Mouse (Mus musculus): Measurements from ENCODE around the gene Ptk6. TPM values are rescaled to one million over a fixed set of nuclear protein-coding genes. Genes with fewer than 3 reads are reported as not detected.
A peak's percentile ranks its signal among the peaks of the same experiment; 100 is the strongest.

The Ptk6 gene
- polyA plus RNA-seq, 1 experiment from 2014 or later: not detected

DNA sequence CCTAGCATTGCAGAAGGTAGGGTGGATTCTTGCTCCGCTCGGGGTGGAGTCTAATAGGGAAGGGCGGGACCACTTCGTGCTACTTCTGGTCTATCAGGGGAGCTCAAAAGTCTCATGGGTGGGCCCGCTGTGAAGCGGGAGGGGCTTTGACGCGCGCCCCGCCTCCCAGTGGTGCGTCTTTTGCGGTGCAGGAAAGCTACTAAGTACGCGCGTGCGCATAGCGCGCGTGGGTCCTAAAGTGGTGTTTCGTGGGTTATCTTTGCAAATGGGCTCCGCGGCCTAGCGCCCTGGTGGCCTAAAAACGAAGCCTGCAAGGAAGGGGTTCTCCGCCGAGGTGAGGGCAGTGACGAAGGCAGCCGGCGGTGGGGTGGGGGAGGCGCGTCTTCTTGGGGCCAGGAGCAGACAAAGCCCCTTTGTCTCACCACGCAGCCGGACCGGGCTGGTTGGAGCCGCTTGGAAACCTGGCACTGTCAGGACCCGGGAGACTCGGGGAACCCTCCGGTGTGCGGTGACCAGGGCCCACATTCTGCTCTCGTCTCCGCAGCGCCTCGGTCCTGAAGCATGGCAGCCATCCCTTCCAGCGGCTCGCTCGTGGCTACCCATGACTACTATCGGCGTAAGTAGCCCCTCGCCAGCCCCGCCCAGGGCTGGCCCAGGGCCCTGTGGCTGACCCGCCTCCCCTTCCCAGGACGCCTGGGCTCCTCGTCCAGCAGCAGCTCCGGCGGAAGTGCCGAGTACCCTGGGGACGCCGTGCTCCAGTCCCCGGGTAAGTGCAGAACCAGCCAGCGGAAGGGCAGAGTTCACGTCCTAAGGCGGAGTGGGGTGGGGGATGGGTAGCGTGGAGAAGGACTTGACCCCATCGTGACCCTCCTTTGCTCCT lies 15.2 kb downstream of the Ptk6 start, which contains the start of gene Ppdpf:
Ppdpf (plus strand) TSS at position 127 of the 880 bp plus-strand sequence.
- under 1% methylated on average over 64 of the region's 64 CpGs for WGBS
- Histone ChIP-seq H3K4me1 (ENCODE audit: control insufficient read depth in 2 of 2, insufficient read depth in 2 of 2, low read length in 2 of 2) (peaks cover 5% of the 10 kb centered on the region in 2 experiments; a peak in 3 of 4 replicates), H3K27me3 (ENCODE audit: control insufficient read depth, insufficient read depth, low read length) (no peaks in the 10 kb centered on the region), H3K9ac (ENCODE audit: low read length) (peak within 1 kb of the TSS; percentile 89), H3K9me3 (ENCODE audit: control insufficient read depth, low read length) (no peaks in the 10 kb centered on the region), H3K27ac (replicated peaks in 1 of 2; ENCODE audit: control insufficient read depth in 1 of 2, insufficient read depth in 1 of 2, low read depth in 2 of 2, low read length in 2 of 2) (peak within 1 kb of the TSS; percentile 86 to 93), H3K36me3 (ENCODE audit: control insufficient read depth, insufficient read depth, low read length) (peaks cover 13% of the 10 kb centered on the region), H3K4me3 (ENCODE audit: control insufficient read depth in 1 of 2, insufficient read depth in 1 of 2, low read depth in 1 of 2, low read length in 2 of 2) (peak within 1 kb of the TSS; percentile 68 to 74), H3K4me2 (ENCODE audit: low read length) (peak within 1 kb of the TSS; percentile 82)
- ATAC-seq (ENCODE audit: insufficient number of reproducible peaks, insufficient read depth, low FRiP score, low read depth): peak; percentile 90

DNA sequence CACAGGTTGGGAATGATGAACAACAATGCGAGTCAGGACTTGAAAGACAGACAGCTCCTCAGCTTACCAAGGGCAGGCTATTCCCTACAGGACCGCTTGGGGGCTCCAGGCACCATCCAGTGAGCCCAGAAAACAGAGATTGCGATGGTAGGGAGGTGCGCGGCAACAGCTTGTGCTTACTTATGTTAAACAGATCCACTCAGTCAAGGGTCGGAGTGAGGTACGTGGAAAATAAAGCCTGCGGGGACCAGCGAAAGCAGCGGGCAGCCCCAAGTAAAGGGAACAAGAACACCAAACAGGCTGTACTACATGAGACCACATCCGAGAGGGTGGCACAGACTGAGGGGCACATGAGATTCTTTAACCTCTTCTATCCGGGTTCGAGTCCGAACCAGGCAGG lies 16.0 kb downstream of the Ptk6 start:
- Histone ChIP-seq H3K36me3 (ENCODE audit: control insufficient read depth, insufficient read depth, low read length) (peaks cover 13% of the 10 kb centered on the region), H3K9me3 (ENCODE audit: control insufficient read depth, low read length) (no peaks in the 10 kb centered on the region), H3K4me3 (ENCODE audit: control insufficient read depth in 1 of 2, insufficient read depth in 1 of 2, low read depth in 1 of 2, low read length in 2 of 2) (peak overlapping the region; percentile 68 to 74), H3K27me3 (ENCODE audit: control insufficient read depth, insufficient read depth, low read length) (no peaks in the 10 kb centered on the region), H3K4me2 (ENCODE audit: low read length) (peak overlapping the region; percentile 82), H3K9ac (ENCODE audit: low read length) (peak overlapping the region; percentile 89), H3K27ac (replicated peaks in 1 of 2; ENCODE audit: control insufficient read depth in 1 of 2, insufficient read depth in 1 of 2, low read depth in 2 of 2, low read length in 2 of 2) (peak overlapping the region; percentile 86 to 93), H3K4me1 (ENCODE audit: control insufficient read depth in 2 of 2, insufficient read depth in 2 of 2, low read length in 2 of 2) (peaks cover 5% of the 10 kb centered on the region in 2 experiments; a peak in 3 of 4 replicates)
- ATAC-seq (ENCODE audit: insufficient number of reproducible peaks, insufficient read depth, low FRiP score, low read depth): peak; percentile 67
- WGBS: under 1% methylated on average over 14 of the region's 14 CpGs

DNA sequence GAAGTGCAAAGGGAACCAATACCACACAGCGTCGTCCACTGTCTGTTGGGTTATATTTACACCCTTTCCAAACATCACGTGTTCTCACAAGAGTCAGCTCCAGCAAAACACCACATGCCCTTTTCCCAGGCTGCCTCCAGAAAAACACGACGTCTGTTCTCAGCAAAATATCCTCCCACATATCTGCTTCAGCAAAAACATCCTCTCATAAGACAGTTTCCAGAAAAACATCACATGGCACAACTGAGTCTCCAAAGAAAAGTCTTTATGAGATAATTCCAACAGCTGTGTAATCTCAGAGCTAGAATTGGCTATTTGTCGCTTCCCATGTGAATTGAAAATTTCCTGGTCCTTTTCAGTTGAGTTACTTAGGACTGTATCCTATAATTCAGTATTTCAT lies 21.7 kb downstream of the Ptk6 start:
- ATAC-seq (ENCODE audit: insufficient number of reproducible peaks, insufficient read depth, low FRiP score, low read depth): no peak
- Histone ChIP-seq H3K27me3 (ENCODE audit: control insufficient read depth, insufficient read depth, low read length) (no peaks in the 10 kb centered on the region), H3K9ac (ENCODE audit: low read length) (no peak overlapping the region), H3K9me3 (ENCODE audit: control insufficient read depth, low read length) (no peaks in the 10 kb centered on the region), H3K4me1 (ENCODE audit: control insufficient read depth in 2 of 2, insufficient read depth in 2 of 2, low read length in 2 of 2) (no peaks in the 10 kb centered on the region), H3K4me2 (ENCODE audit: low read length) (no peak overlapping the region), H3K36me3 (ENCODE audit: control insufficient read depth, insufficient read depth, low read length) (no peaks in the 10 kb centered on the region), H3K27ac (replicated peaks in 1 of 2; ENCODE audit: control insufficient read depth in 1 of 2, insufficient read depth in 1 of 2, low read depth in 2 of 2, low read length in 2 of 2) (no peak overlapping the region), H3K4me3 (ENCODE audit: control insufficient read depth in 1 of 2, insufficient read depth in 1 of 2, low read depth in 1 of 2, low read length in 2 of 2) (no peak overlapping the region)
- WGBS: 56% methylated on average over 6 of the region's 6 CpGs

DNA sequence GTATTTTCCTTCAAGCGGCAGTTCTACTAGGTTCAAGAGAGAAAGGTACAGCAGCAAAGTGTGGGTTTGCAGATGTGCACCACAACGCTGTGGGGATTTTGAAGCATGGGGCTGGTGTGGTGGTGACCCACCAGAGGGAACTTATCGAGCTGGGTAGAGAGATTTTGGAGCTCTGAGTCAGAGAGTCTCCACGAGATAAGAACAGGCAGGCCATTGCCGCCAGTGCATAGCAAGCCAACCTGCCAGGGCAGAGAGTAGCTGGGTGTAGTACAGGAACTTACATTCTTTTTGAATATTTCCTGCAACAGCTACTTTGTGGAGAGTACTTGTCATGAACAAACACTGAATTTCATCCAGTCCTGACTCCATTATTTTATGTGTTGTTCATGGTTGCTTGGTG lies 24.1 kb downstream of the Ptk6 start:
- Histone ChIP-seq H3K27ac (replicated peaks in 1 of 2; ENCODE audit: control insufficient read depth in 1 of 2, insufficient read depth in 1 of 2, low read depth in 2 of 2, low read length in 2 of 2) (no peak overlapping the region), H3K9ac (ENCODE audit: low read length) (no peak overlapping the region), H3K36me3 (ENCODE audit: control insufficient read depth, insufficient read depth, low read length) (no peaks in the 10 kb centered on the region), H3K9me3 (ENCODE audit: control insufficient read depth, low read length) (no peaks in the 10 kb centered on the region), H3K27me3 (ENCODE audit: control insufficient read depth, insufficient read depth, low read length) (no peaks in the 10 kb centered on the region), H3K4me2 (ENCODE audit: low read length) (no peak overlapping the region), H3K4me1 (ENCODE audit: control insufficient read depth in 2 of 2, insufficient read depth in 2 of 2, low read length in 2 of 2) (no peaks in the 10 kb centered on the region), H3K4me3 (ENCODE audit: control insufficient read depth in 1 of 2, insufficient read depth in 1 of 2, low read depth in 1 of 2, low read length in 2 of 2) (no peak overlapping the region)
- ATAC-seq (ENCODE audit: insufficient number of reproducible peaks, insufficient read depth, low FRiP score, low read depth): no peak
- 48% methylated on average over 5 of the region's 5 CpGs for WGBS

DNA sequence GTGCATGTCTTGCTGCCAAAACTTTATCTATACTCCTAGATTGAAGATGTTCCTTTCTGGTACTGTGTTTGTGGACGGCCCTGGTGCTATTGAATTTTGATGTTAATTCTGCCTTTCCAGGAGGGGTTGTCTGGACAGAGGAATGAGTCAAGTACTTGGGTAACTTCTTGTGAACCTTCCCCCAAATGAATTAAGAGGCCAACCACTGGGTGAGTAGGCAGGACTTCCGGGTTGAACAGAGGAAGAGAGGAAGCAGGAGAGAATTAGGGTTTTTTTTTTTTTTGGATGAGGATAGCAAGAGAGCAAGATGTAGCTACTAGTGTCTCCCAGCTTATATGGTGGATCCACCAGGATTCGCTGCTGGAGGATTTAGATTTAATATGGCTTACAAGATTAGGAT lies 24.6 kb downstream of the Ptk6 start:
- no peak for ATAC-seq (ENCODE audit: insufficient number of reproducible peaks, insufficient read depth, low FRiP score, low read depth)
- no peak overlapping the region for H3K27ac ChIP-seq (replicated peaks in 1 of 2; ENCODE audit: control insufficient read depth in 1 of 2, insufficient read depth in 1 of 2, low read depth in 2 of 2, low read length in 2 of 2)
- H3K4me2 ChIP-seq (ENCODE audit: low read length): no peak overlapping the region
- 65% methylated on average over 3 of the region's 3 CpGs for WGBS
- no peaks in the 10 kb centered on the region for H3K9me3 ChIP-seq (ENCODE audit: control insufficient read depth, low read length)
- no peak overlapping the region for H3K9ac ChIP-seq (ENCODE audit: low read length)
- H3K27me3 ChIP-seq (ENCODE audit: control insufficient read depth, insufficient read depth, low read length): no peaks in the 10 kb centered on the region
- H3K4me1 ChIP-seq (ENCODE audit: control insufficient read depth in 2 of 2, insufficient read depth in 2 of 2, low read length in 2 of 2): no peaks in the 10 kb centered on the region
- H3K4me3 ChIP-seq (ENCODE audit: control insufficient read depth in 1 of 2, insufficient read depth in 1 of 2, low read depth in 1 of 2, low read length in 2 of 2): no peak overlapping the region
- H3K36me3 ChIP-seq (ENCODE audit: control insufficient read depth, insufficient read depth, low read length): no peaks in the 10 kb centered on the region

DNA sequence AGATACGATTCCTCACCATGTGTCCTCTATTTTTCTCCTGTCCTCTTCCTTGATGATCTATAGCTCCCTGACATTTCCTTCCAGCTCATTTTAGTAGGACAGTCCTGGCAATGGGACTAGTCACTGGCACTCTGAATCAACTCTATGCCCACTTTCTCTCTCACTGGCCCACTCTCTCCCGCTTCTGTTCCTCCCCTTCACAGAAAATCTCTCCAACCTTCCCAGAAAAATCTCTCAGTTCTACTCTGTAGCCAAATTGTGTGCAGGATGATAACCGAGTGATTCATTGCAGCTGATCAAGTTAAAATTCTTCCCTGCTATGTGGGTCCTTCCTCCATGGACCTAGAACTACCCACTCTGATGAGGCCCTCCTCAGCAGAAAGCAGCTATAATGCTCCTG lies 27.9 kb downstream of the Ptk6 start:
- WGBS: 82% methylated on average over 3 of the region's 3 CpGs

DNA sequence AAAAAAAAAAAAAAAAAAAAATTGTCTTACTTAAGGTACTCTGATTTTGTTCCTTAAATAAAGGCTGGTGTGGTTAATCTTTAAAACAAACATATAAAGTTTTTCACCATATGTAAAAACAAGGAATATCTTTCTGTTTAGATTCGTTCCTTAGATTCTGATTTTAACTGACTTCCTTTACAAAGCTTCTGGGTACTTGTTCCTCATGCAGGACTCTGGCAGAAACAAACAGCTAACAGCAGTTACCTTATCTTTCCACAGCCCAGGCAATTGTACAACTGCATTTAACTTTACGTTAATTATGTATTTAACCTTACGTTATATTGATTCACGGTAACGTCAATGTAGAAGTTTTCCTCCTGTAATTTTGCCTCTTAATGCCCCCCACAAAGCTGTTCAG lies 36.1 kb downstream of the Ptk6 start:
- 77% methylated on average over 5 of the region's 5 CpGs for WGBS
- H3K27ac ChIP-seq (replicated peaks in 1 of 2; ENCODE audit: control insufficient read depth in 1 of 2, insufficient read depth in 1 of 2, low read depth in 2 of 2, low read length in 2 of 2): no peak overlapping the region
- no peak overlapping the region for H3K9ac ChIP-seq (ENCODE audit: low read length)
- no peak overlapping the region for H3K4me3 ChIP-seq (ENCODE audit: control insufficient read depth in 1 of 2, insufficient read depth in 1 of 2, low read depth in 1 of 2, low read length in 2 of 2)
- 0 out of 2 replicates have a peak, but pooled peaks cover 8% of the 10 kb centered on the region for H3K27me3 ChIP-seq (ENCODE audit: control insufficient read depth, insufficient read depth, low read length)
- no peak for ATAC-seq (ENCODE audit: insufficient number of reproducible peaks, insufficient read depth, low FRiP score, low read depth)
- H3K36me3 ChIP-seq (ENCODE audit: control insufficient read depth, insufficient read depth, low read length): no peaks in the 10 kb centered on the region
- no peak overlapping the region for H3K4me2 ChIP-seq (ENCODE audit: low read length)
- H3K9me3 ChIP-seq (ENCODE audit: control insufficient read depth, low read length): no peaks in the 10 kb centered on the region
- no peaks in the 10 kb centered on the region for H3K4me1 ChIP-seq (ENCODE audit: control insufficient read depth in 2 of 2, insufficient read depth in 2 of 2, low read length in 2 of 2)

More for the DNA sequence above, 27.9 kb downstream of the Ptk6 start:
- H3K9me3 ChIP-seq (ENCODE audit: control insufficient read depth, low read length): no peaks in the 10 kb centered on the region
- ATAC-seq (ENCODE audit: insufficient number of reproducible peaks, insufficient read depth, low FRiP score, low read depth): no peak
- H3K36me3 ChIP-seq (ENCODE audit: control insufficient read depth, insufficient read depth, low read length): no peaks in the 10 kb centered on the region
- H3K27me3 ChIP-seq (ENCODE audit: control insufficient read depth, insufficient read depth, low read length): no peaks in the 10 kb centered on the region
- no peak overlapping the region for H3K27ac ChIP-seq (replicated peaks in 1 of 2; ENCODE audit: control insufficient read depth in 1 of 2, insufficient read depth in 1 of 2, low read depth in 2 of 2, low read length in 2 of 2)
- H3K4me1 ChIP-seq (ENCODE audit: control insufficient read depth in 2 of 2, insufficient read depth in 2 of 2, low read length in 2 of 2): no peaks in the 10 kb centered on the region
- H3K9ac ChIP-seq (ENCODE audit: low read length): no peak overlapping the region
- no peak overlapping the region for H3K4me2 ChIP-seq (ENCODE audit: low read length)
- H3K4me3 ChIP-seq (ENCODE audit: control insufficient read depth in 1 of 2, insufficient read depth in 1 of 2, low read depth in 1 of 2, low read length in 2 of 2): no peak overlapping the region
